Mouse (Mus musculus) olfactory bulb, adult 2 months (tissue): ENCODE data around the gene Skp2.

ENCODE experiments used
- CTCF ChIP-seq: fragments of 200-500 bp; IDR thresholded peaks from 2 replicates; pipeline ENCODE4 v1.5.1; 2012; ENCODE audit warnings: low read depth, mild to moderate bottlenecking, low read length, moderate library complexity; ENCODE audit not compliant: insufficient read depth
- POLR2A ChIP-seq: fragments of 200-500 bp; IDR thresholded peaks from 2 replicates; pipeline ENCODE4 v1.6.1; 2012; ENCODE audit warnings: mild to moderate bottlenecking, low read depth, low read length, moderate library complexity; ENCODE audit not compliant: insufficient read depth

- TF ChIP-seq POLR2A = no peak
- no peak for TF ChIP-seq CTCF
These were observed 43.2 kb upstream of the Skp2 start for GRCm38 (mm10) chr15:9198421-9198820.
